Mouse (Mus musculus): Measurements from ENCODE around the gene Dab2. TPM values are rescaled to one million over a fixed set of nuclear protein-coding genes. Genes with fewer than 3 reads are reported as not detected.
A peak's percentile ranks its signal among the peaks of the same experiment; 100 is the strongest.

Gene Dab2
- 20.3 and 29.4 TPM in 2 replicates for polyA plus RNA-seq (2012; rRNA removed)

GRCm38 (mm10) chr15:6299554-6299953 lies at the start of gene Dab2:
Dab2 (plus strand) TSS chr15:6299788.
- DNase-seq (ENCODE audit: low read depth): no peak
- TF ChIP-seq POLR2A (IDR thresholded peaks at IDR 0.05; ENCODE audit: borderline replicate concordance, extremely low read depth, insufficient read depth, insufficient read length, poor library complexity, severe bottlenecking): no peak
- TF ChIP-seq CTCF (IDR thresholded peaks at IDR 0.05; ENCODE audit: borderline replicate concordance, extremely low read depth, insufficient read depth, insufficient read length): no peak

GRCm38 (mm10) chr15:6253471-6253870 lies 46.1 kb upstream of the Dab2 start:
- DNase-seq (ENCODE audit: low read depth): no peak
- TF ChIP-seq POLR2A (IDR thresholded peaks at IDR 0.05; ENCODE audit: borderline replicate concordance, extremely low read depth, insufficient read depth, insufficient read length, poor library complexity, severe bottlenecking) (no peak), CTCF (IDR thresholded peaks at IDR 0.05; ENCODE audit: borderline replicate concordance, extremely low read depth, insufficient read depth, insufficient read length) (no peak)

GRCm38 (mm10) chr15:6254383-6254782 lies 45.2 kb upstream of the Dab2 start:
- DNase-seq (ENCODE audit: low read depth): no peak
- no peak for TF ChIP-seq POLR2A (IDR thresholded peaks at IDR 0.05; ENCODE audit: borderline replicate concordance, extremely low read depth, insufficient read depth, insufficient read length, poor library complexity, severe bottlenecking)
- no peak for TF ChIP-seq CTCF (IDR thresholded peaks at IDR 0.05; ENCODE audit: borderline replicate concordance, extremely low read depth, insufficient read depth, insufficient read length)

- TF ChIP-seq CTCF (IDR thresholded peaks at IDR 0.05; ENCODE audit: borderline replicate concordance, extremely low read depth, insufficient read depth, insufficient read length): no peak
- TF ChIP-seq POLR2A (IDR thresholded peaks at IDR 0.05; ENCODE audit: borderline replicate concordance, extremely low read depth, insufficient read depth, insufficient read length, poor library complexity, severe bottlenecking): no peak
- no peak for DNase-seq (ENCODE audit: low read depth)
Measured at GRCm38 (mm10) chr15:6257049-6257448, 42.5 kb upstream of the Dab2 start.

GRCm38 (mm10) chr15:6259957-6260740 lies 39.4 kb upstream of the Dab2 start:
- TF ChIP-seq POLR2A (IDR thresholded peaks at IDR 0.05; ENCODE audit: borderline replicate concordance, extremely low read depth, insufficient read depth, insufficient read length, poor library complexity, severe bottlenecking) (no peak), CTCF (IDR thresholded peaks at IDR 0.05; ENCODE audit: borderline replicate concordance, extremely low read depth, insufficient read depth, insufficient read length) (no peak)
- peak; percentile 21 for DNase-seq (ENCODE audit: low read depth)

- TF ChIP-seq POLR2A (IDR thresholded peaks at IDR 0.05; ENCODE audit: borderline replicate concordance, extremely low read depth, insufficient read depth, insufficient read length, poor library complexity, severe bottlenecking): no peak
- TF ChIP-seq CTCF (IDR thresholded peaks at IDR 0.05; ENCODE audit: borderline replicate concordance, extremely low read depth, insufficient read depth, insufficient read length): no peak
- DNase-seq (ENCODE audit: low read depth): no peak
Measured at GRCm38 (mm10) chr15:6260741-6261430, 38.7 kb upstream of the Dab2 start.

- TF ChIP-seq CTCF (IDR thresholded peaks at IDR 0.05; ENCODE audit: borderline replicate concordance, extremely low read depth, insufficient read depth, insufficient read length): no peak
- no peak for TF ChIP-seq POLR2A (IDR thresholded peaks at IDR 0.05; ENCODE audit: borderline replicate concordance, extremely low read depth, insufficient read depth, insufficient read length, poor library complexity, severe bottlenecking)
- no peak for DNase-seq (ENCODE audit: low read depth)
Measured at GRCm38 (mm10) chr15:6267147-6267758, 32.3 kb upstream of the Dab2 start.

GRCm38 (mm10) chr15:6278606-6279468 lies 20.8 kb upstream of the Dab2 start:
- DNase-seq (ENCODE audit: low read depth): peak; percentile 38
- TF ChIP-seq CTCF (IDR thresholded peaks at IDR 0.05; ENCODE audit: borderline replicate concordance, extremely low read depth, insufficient read depth, insufficient read length): no peak
- TF ChIP-seq POLR2A (IDR thresholded peaks at IDR 0.05; ENCODE audit: borderline replicate concordance, extremely low read depth, insufficient read depth, insufficient read length, poor library complexity, severe bottlenecking): no peak

GRCm38 (mm10) chr15:6280021-6280451 lies 19.6 kb upstream of the Dab2 start:
- peak; percentile 80 for DNase-seq (ENCODE audit: low read depth)
- TF ChIP-seq CTCF (IDR thresholded peaks at IDR 0.05; ENCODE audit: borderline replicate concordance, extremely low read depth, insufficient read depth, insufficient read length) (no peak), POLR2A (IDR thresholded peaks at IDR 0.05; ENCODE audit: borderline replicate concordance, extremely low read depth, insufficient read depth, insufficient read length, poor library complexity, severe bottlenecking) (no peak)

- DNase-seq (ENCODE audit: low read depth): no peak
- TF ChIP-seq CTCF (IDR thresholded peaks at IDR 0.05; ENCODE audit: borderline replicate concordance, extremely low read depth, insufficient read depth, insufficient read length) (no peak), POLR2A (IDR thresholded peaks at IDR 0.05; ENCODE audit: borderline replicate concordance, extremely low read depth, insufficient read depth, insufficient read length, poor library complexity, severe bottlenecking) (no peak)
Measured at GRCm38 (mm10) chr15:6283249-6283648, 16.3 kb upstream of the Dab2 start.

All from brain, embryonic 14.5 days (tissue).